8 mouse cellular contexts compared by ENCODE assay signal in genomic region chr15:80024331-80025313, GRCm38 (mm10). TPM values are rescaled to one million over a fixed set of nuclear protein-coding genes. Genes with fewer than 3 reads are reported as not detected.
DNase-seq lines count a peak whose midpoint lies in the region; ATAC-seq and TF ChIP-seq lines count a peak whose summit lies in the region.

No protein-coding gene starts in this region.

- peaks cover 2% of the 10 kb centered on the region; the same call in 1 of the 2 replicates for H3K4me1 ChIP-seq in lung, embryonic 14.5 days (ENCODE audit: insufficient read depth)
- H3K4me1 ChIP-seq in lung, adult 2 months (ENCODE audit: control insufficient read depth, insufficient read depth, low read length), result peaks cover 13% of the 10 kb centered on the region
- H3K4me1 ChIP-seq in bone marrow macrophage, adult 2 months (ENCODE audit: control insufficient read depth, insufficient read depth, low read length), result peaks cover 74% of the 10 kb centered on the region
- H3K4me1 ChIP-seq in heart, embryonic 13.5 days, result peaks cover 45% of the 10 kb centered on the region
- peaks cover 8% of the 10 kb centered on the region; the same call in 1 of the 2 replicates for H3K4me1 ChIP-seq in midbrain, postnatal 0 days (ENCODE audit: insufficient read depth, low read length)

- DNase-seq in lung, embryonic 14.5 days, result no peak
- DNase-seq in lung, adult 2 months, result no peak
- no peak for DNase-seq in midbrain, postnatal 0 days (ENCODE audit: low spot score)
- DNase-seq in thymus, postnatal 10 days (ENCODE audit: low spot score in 2 of 2), result no peak
- no peak for DNase-seq in embryo, embryonic 9.5 days (ENCODE audit: extremely low spot score)
- DNase-seq in yolk sac, embryonic 10.5 days (ENCODE audit: low spot score), result no peak

- H3K36me3 ChIP-seq in lung, embryonic 14.5 days (ENCODE audit: insufficient read depth), result no peaks in the 10 kb centered on the region
- H3K36me3 ChIP-seq in heart, embryonic 13.5 days, result no peaks in the 10 kb centered on the region
- H3K36me3 ChIP-seq in midbrain, postnatal 0 days (ENCODE audit: insufficient read depth, low read length), result no peaks in the 10 kb centered on the region; the same call in 1 of the 2 replicates

- peak; percentile 53; the same call in 1 of the 2 replicates for ATAC-seq in lung, embryonic 14.5 days (ENCODE audit: insufficient read depth)
- ATAC-seq in heart, embryonic 13.5 days (ENCODE audit: extremely low read depth, insufficient number of reproducible peaks, low FRiP score, low TSS enrichment), result peak; percentile 67
- no peak for ATAC-seq in midbrain, postnatal 0 days (ENCODE audit: low FRiP score)

- H3K4me2 ChIP-seq in lung, embryonic 14.5 days, result no peak overlapping the region
- H3K4me2 ChIP-seq in heart, embryonic 13.5 days, result peak overlapping the region; percentile 49
- H3K4me2 ChIP-seq in midbrain, postnatal 0 days (ENCODE audit: low read depth, low read length, poor library complexity, severe bottlenecking), result no peak overlapping the region

- H3K9ac ChIP-seq in lung, embryonic 14.5 days, result no peak overlapping the region; the same call in 1 of the 2 replicates
- H3K9ac ChIP-seq in heart, embryonic 13.5 days, result peak overlapping the region; percentile 67
- H3K9ac ChIP-seq in midbrain, postnatal 0 days (replicated peaks; ENCODE audit: low read length, poor library complexity, severe bottlenecking), result peak overlapping the region; percentile 36; the same call in 1 of the 2 replicates

- no peaks in the 10 kb centered on the region for H3K9me3 ChIP-seq in lung, embryonic 14.5 days (ENCODE audit: low read depth, low read length)
- no peaks in the 10 kb centered on the region for H3K9me3 ChIP-seq in heart, embryonic 13.5 days
- H3K9me3 ChIP-seq in midbrain, postnatal 0 days (ENCODE audit: low read length), result no peaks in the 10 kb centered on the region

- no peak overlapping the region for H3K4me3 ChIP-seq in lung, embryonic 14.5 days (ENCODE audit: low read depth, low read length)
- no peak overlapping the region for H3K4me3 ChIP-seq in lung, adult 2 months (replicated peaks; ENCODE audit: extremely low read depth, low read depth, low read length)
- H3K4me3 ChIP-seq in bone marrow macrophage, adult 2 months (ENCODE audit: insufficient read depth, low read length), result no peak overlapping the region
- H3K4me3 ChIP-seq in heart, embryonic 13.5 days, result no peak overlapping the region
- H3K4me3 ChIP-seq in midbrain, postnatal 0 days (ENCODE audit: low read depth, low read length), result no peak overlapping the region

- TF ChIP-seq CTCF in lung, embryonic 14.5 days (IDR thresholded peaks at IDR 0.05; ENCODE audit: low read depth), result no peak
- TF ChIP-seq CTCF in lung, adult 2 months (IDR thresholded peaks at IDR 0.05; ENCODE audit: insufficient read depth, low read length), result no peak
- TF ChIP-seq CTCF in bone marrow macrophage, adult 2 months (IDR thresholded peaks at IDR 0.05; ENCODE audit: low read depth, low read length), result no peak
- TF ChIP-seq CTCF in midbrain, postnatal 0 days (IDR thresholded peaks at IDR 0.05), result no peak

- no peaks in the 10 kb centered on the region for H3K27me3 ChIP-seq in lung, embryonic 14.5 days (ENCODE audit: insufficient read depth, low read length)
- H3K27me3 ChIP-seq in heart, embryonic 13.5 days (replicated peaks), result no peaks in the 10 kb centered on the region
- H3K27me3 ChIP-seq in midbrain, postnatal 0 days (ENCODE audit: insufficient read depth, low read length), result no peaks in the 10 kb centered on the region

- 34% methylated on average over 11 of the region's 11 CpGs for WGBS in lung, embryonic 14.5 days
- WGBS in lung, adult 2 months, result 47% methylated on average over 11 of the region's 11 CpGs
- WGBS in heart, embryonic 13.5 days, result 26% methylated on average over 11 of the region's 11 CpGs
- 33% methylated on average over 11 of the region's 11 CpGs for WGBS in midbrain, postnatal 0 days

- peak overlapping the region; percentile 18; the same call in 1 of the 2 replicates for H3K27ac ChIP-seq in lung, embryonic 14.5 days (ENCODE audit: low read depth)
- peak overlapping the region; percentile 78 for H3K27ac ChIP-seq in bone marrow macrophage, adult 2 months (ENCODE audit: insufficient read depth, low read depth, low read length)
- H3K27ac ChIP-seq in heart, embryonic 13.5 days (replicated peaks), result peak overlapping the region; percentile 86
- peak overlapping the region; percentile 8; the same call in 1 of the 2 replicates for H3K27ac ChIP-seq in midbrain, postnatal 0 days (ENCODE audit: low read depth, low read length)

- no peak for TF ChIP-seq POLR2A in lung, adult 2 months (IDR thresholded peaks at IDR 0.05; ENCODE audit: borderline replicate concordance, extremely low read depth, low read depth, low read length)
- no peak for TF ChIP-seq POLR2A in bone marrow macrophage, adult 2 months (IDR thresholded peaks at IDR 0.05; ENCODE audit: borderline replicate concordance, low read depth, low read length)

RNA-seq across cellular contexts. Expression of gene Pdgfb, which starts 9.8 kb away (rescaled TPM):
- 11.6 and 13.0 TPM in 2 replicates for polyA plus RNA-seq in lung, embryonic 14.5 days (2014; fragmentation: Nextera tagmentation; extraction: Ambion mirVana)
- polyA plus RNA-seq in lung, adult 2 months (2012; rRNA removed), result 138 and 155 TPM in 2 replicates
- polyA plus RNA-seq in bone marrow macrophage, adult 2 months (2012; ENCODE audit: insufficient read depth, insufficient read length, missing spikeins), result 47.3 and 52.2 TPM in 2 replicates
- 2.2 and 2.6 TPM in 2 replicates for polyA plus RNA-seq in heart, embryonic 13.5 days (2015; fragmentation: Nextera tagmentation; extraction: Ambion mirVana)
- 20.5 and 24.4 TPM in 2 replicates for total RNA-seq in midbrain, postnatal 0 days (2014; rRNA removed)
- polyA plus RNA-seq in midbrain, postnatal 0 days (2015; fragmentation: Nextera tagmentation; extraction: Ambion mirVana), result 8.7 and 9.2 TPM in 2 replicates

RNA-seq across cellular contexts. Expression of gene Cbx7, which starts 53.7 kb away (rescaled TPM):
- 2.3 TPM in 2 replicates for polyA plus RNA-seq in lung, embryonic 14.5 days (2014; fragmentation: Nextera tagmentation; extraction: Ambion mirVana)
- 72.5 and 75.9 TPM in 2 replicates for polyA plus RNA-seq in lung, adult 2 months (2012; rRNA removed)
- polyA plus RNA-seq in bone marrow macrophage, adult 2 months (2012; ENCODE audit: insufficient read depth, insufficient read length, missing spikeins), result 18.5 and 32.9 TPM in 2 replicates
- polyA plus RNA-seq in heart, embryonic 13.5 days (2015; fragmentation: Nextera tagmentation; extraction: Ambion mirVana), result 1.5 TPM in 2 replicates
- total RNA-seq in midbrain, postnatal 0 days (2014; rRNA removed), result 7.7 and 14.9 TPM in 2 replicates
- 3.4 and 3.5 TPM in 2 replicates for polyA plus RNA-seq in midbrain, postnatal 0 days (2015; fragmentation: Nextera tagmentation; extraction: Ambion mirVana)

Comparison
In these comparisons a context has a peak if more than half of its experiments do, and no peak if none do; other contexts are left out.
1. H3K27ac ChIP-seq: peak in every context shown above with its lines; median percentile 86 in heart, embryonic 13.5 days; 78 in bone marrow macrophage, adult 2 months; 18 in lung, embryonic 14.5 days; 8 in midbrain, postnatal 0 days.